Mouse (Mus musculus) kidney, adult 2 months (tissue): ENCODE data around the gene Fam53b. TPM values are rescaled to one million over a fixed set of nuclear protein-coding genes. Genes with fewer than 3 reads are reported as not detected.
A peak's percentile ranks its signal among the peaks of the same experiment; 100 is the strongest.

Experiments
- DNase-seq: peaks from one replicate; pipeline ENCODE4 v3.0.0; 2021
- H3K27ac ChIP-seq: fragments of 200-500 bp; 2 replicates; pipeline ENCODE4 v1.5.1; 2012; ENCODE audit warnings: low read depth, low read length, control low read depth, inconsistent platforms; ENCODE audit not compliant: insufficient read depth
- H3K27me3 ChIP-seq: fragments of 200-500 bp; replicated peaks from 2 replicates; pipeline ENCODE4 v1.6.1; 2012; ENCODE audit warnings: mild to moderate bottlenecking, moderate library complexity, low read length, inconsistent platforms; ENCODE audit not compliant: control insufficient read depth, insufficient read depth
- H3K36me3 ChIP-seq: fragments of 200-500 bp; 2 replicates; pipeline ENCODE4 v1.6.1; 2012; ENCODE audit warnings: mild to moderate bottlenecking, moderate library complexity, low read length, inconsistent platforms; ENCODE audit not compliant: control insufficient read depth, insufficient read depth
- H3K4me1 ChIP-seq: fragments of 200-500 bp; 2 replicates; pipeline ENCODE4 v1.6.1; 2011; ENCODE audit warnings: low read length; ENCODE audit not compliant: control insufficient read depth, insufficient read depth
- H3K4me3 ChIP-seq: fragments of 200-500 bp; 2 replicates; pipeline ENCODE4 v1.5.1; 2011; ENCODE audit warnings: mild to moderate bottlenecking, low read depth, low read length, control low read depth; ENCODE audit not compliant: insufficient read depth
- CTCF ChIP-seq: fragments of 200-500 bp; conservative IDR thresholded peaks from 2 replicates; pipeline ENCODE4 v1.5.1; 2011; ENCODE audit warnings: low read depth, mild to moderate bottlenecking, control low read depth, low read length, moderate library complexity, mixed read lengths; ENCODE audit not compliant: insufficient read depth, insufficient read length
- POLR2A ChIP-seq: fragments of 200-500 bp; IDR thresholded peaks from one replicate; pipeline ENCODE4 v1.6.1; 2011; ENCODE audit warnings: low read depth, low read length, control low read depth
- WGBS: fragments of 180-500 bp; shearing (Covaris S2); methylation state at CpG from one replicate; pipeline ENCODE4 v1.1.7; 2018; 5-methylcytosine and 5-hydroxymethylcytosine counted together
- polyA plus RNA-seq: library from polyadenylated mRNA; depleted of rRNA; stranded (reverse); fragments of >200 nt; gene quantifications from 2 replicates; pipeline ENCODE4 v1.2.3, GENCODE M21; 2012

The Fam53b gene
- polyA plus RNA-seq, 1 experiment = 29.3 TPM

DNA sequence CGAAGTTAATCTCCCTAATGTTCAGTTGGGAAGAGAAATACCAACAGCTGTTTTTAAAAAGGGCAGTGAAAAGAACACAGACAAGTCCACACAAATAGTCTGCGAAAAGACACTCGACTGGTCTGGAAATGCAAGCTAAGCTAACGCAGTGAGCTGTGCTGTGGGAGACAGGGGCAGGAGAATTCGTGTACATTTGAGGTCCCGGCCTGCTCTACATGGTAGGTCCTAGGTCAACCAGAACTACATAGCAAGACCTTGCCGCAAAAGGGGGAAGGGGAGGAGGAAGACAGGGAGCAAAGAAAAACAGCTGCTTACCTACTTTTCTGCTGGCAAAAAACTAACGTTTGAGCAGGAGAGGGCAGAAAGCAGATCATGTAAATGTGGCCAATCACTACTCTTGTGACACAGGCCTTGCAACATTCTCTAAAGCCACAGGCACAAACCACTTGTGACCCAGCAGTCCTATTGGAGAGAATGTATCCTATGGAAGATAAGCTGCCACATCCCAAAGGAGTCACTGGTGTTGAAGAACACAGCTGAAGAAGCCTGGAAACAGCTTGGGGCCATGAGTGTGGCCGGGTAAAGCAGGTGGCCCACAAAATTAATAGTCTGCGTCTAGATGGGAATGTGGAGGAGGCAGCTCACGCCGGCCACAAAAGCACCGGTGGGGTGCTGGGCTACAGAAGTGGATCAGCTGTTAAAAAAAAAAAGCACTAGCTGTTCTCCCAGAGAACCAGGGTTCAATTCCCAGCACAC lies 87.4 kb downstream of the Fam53b start:
- H3K27ac ChIP-seq = peak overlapping the region; percentile 43
- H3K4me1 ChIP-seq = peaks cover 39% of the 10 kb centered on the region
- H3K36me3 ChIP-seq = no peaks in the 10 kb centered on the region
- no peak overlapping the region for H3K4me3 ChIP-seq
- TF ChIP-seq CTCF (no peak), POLR2A (no peak)
- peak; percentile 31 for DNase-seq
- 51% methylated on average over 13 of the region's 13 CpGs for WGBS
- no peaks in the 10 kb centered on the region for H3K27me3 ChIP-seq

GRCm38 (mm10) chr7:132724501-132725062 lies 89.1 kb downstream of the Fam53b start:
- Histone ChIP-seq H3K4me1 (peaks cover 39% of the 10 kb centered on the region), H3K27ac (peak overlapping the region; percentile 79), H3K4me3 (no peak overlapping the region), H3K27me3 (no peaks in the 10 kb centered on the region), H3K36me3 (no peaks in the 10 kb centered on the region)
- DNase-seq = peak; percentile 60
- TF ChIP-seq CTCF (no peak), POLR2A (no peak)
- 53% methylated on average over 5 of the region's 5 CpGs for WGBS

- WGBS = 17% methylated on average over 11 of the region's 11 CpGs
- Histone ChIP-seq H3K4me3 (no peak overlapping the region), H3K27me3 (no peaks in the 10 kb centered on the region), H3K4me1 (peaks cover 36% of the 10 kb centered on the region), H3K36me3 (no peaks in the 10 kb centered on the region), H3K27ac (peak overlapping the region; percentile 79)
- peak; percentile 98 for DNase-seq
- no peak for TF ChIP-seq POLR2A
- TF ChIP-seq CTCF = no peak
These were observed 89.8 kb downstream of the Fam53b start for GRCm38 (mm10) chr7:132723906-132724305.

DNA sequence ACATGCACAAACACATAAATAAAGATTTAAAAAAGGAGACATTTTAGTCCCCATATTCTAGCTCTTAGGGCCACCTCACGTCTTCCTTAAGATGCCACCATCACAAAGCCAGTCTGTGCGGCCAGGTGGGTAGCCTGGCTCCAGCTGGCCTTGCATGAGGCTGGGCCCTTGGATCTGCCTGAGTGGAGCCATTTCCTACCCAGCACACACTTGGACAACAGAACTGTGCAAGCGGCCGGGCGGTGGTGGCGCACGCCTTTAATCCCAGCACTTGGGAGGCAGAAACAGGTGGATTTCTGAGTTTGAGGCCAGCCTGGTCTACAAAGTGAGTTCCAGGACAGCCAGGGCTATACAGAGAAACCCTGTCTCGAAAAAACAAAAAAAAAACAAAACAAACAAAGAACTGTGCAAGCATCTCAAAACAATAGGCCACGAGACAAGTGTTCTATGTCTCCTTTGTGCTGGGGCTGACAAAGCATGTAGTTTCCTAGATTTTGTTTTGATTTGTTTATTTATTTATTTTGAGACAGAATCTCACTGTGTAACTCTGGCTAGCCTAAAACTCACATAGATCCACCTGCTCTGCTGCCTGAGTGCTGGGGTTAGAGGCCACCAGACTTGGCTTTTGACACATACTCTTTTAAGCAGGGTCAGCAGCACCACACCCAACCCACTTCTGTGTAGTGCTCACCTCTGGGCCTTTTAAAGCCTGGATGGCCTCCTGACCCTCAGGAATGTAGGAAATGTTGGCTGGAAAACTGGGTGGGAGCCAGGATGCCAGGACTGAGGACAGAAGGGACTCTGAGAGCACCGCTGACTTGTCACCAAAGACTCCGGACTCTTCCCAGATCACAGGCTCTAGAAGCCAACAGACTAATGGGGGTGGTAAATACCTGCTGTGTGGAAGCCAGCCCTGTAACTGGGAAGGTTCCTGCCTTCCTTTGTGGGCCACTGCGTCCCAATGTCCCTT lies 91.0 kb downstream of the Fam53b start:
- H3K4me3 ChIP-seq = no peak overlapping the region
- H3K27ac ChIP-seq = peak overlapping the region; percentile 64
- H3K27me3 ChIP-seq = no peaks in the 10 kb centered on the region
- peak; percentile 81 for DNase-seq
- TF ChIP-seq CTCF = no peak
- no peak for TF ChIP-seq POLR2A
- peaks cover 36% of the 10 kb centered on the region for H3K4me1 ChIP-seq
- WGBS = 75% methylated on average over 12 of the region's 12 CpGs
- H3K36me3 ChIP-seq = no peaks in the 10 kb centered on the region

- TF ChIP-seq POLR2A (no peak), CTCF (no peak)
- no peaks in the 10 kb centered on the region for H3K27me3 ChIP-seq
- no peak for DNase-seq
- no peaks in the 10 kb centered on the region for H3K36me3 ChIP-seq
- peak overlapping the region; percentile 10; the same call in 1 of the 2 replicates for H3K27ac ChIP-seq
- H3K4me1 ChIP-seq = peaks cover 32% of the 10 kb centered on the region
- H3K4me3 ChIP-seq = no peak overlapping the region
- WGBS = 75% methylated on average over 8 of the region's 8 CpGs
These were observed 93.1 kb downstream of the Fam53b start for GRCm38 (mm10) chr7:132720562-132720961.

GRCm38 (mm10) chr7:132719570-132719969 lies 94.1 kb downstream of the Fam53b start:
- no peaks in the 10 kb centered on the region for H3K36me3 ChIP-seq
- H3K27ac ChIP-seq = no peak overlapping the region
- H3K4me1 ChIP-seq = peaks cover 25% of the 10 kb centered on the region
- no peak for TF ChIP-seq CTCF
- TF ChIP-seq POLR2A = no peak
- H3K4me3 ChIP-seq = no peak overlapping the region
- 87% methylated on average over 4 of the region's 4 CpGs for WGBS
- DNase-seq = no peak
- no peaks in the 10 kb centered on the region for H3K27me3 ChIP-seq
